Mouse (Mus musculus): Measurements from ENCODE around the gene Tcte1. TPM values are rescaled to one million over a fixed set of nuclear protein-coding genes. Genes with fewer than 3 reads are reported as not detected.

The Tcte1 gene
- polyA plus RNA-seq (2014; fragmentation: Illumina TruSeq; extraction: RNeasy Lipid Tissue Mini Kit (QIAGEN cat#74804); ENCODE audit: low read depth, low replicate concordance): 4.0 TPM

DNA sequence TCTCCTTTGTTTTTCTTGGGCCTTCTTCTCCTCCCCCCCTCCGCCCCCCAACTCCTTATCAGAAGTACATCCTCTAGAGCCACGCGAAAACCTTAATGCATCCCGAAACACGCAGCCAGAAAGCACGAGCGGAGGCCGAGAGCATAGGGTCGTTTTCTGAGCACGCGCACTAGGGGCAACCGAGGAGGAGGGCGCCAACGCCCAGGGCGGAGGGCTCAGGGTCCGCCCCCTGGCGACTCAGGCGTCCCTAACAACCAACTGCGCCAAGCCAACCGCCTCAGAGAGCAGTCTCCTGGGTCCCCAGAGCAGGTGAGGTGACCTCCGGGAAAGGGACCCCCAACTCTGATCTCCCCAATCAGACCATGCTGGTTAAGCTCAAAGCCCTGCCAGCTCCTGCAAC is at the start of gene Tcte1:
Gene Tcte1, plus strand, starts transcription at position 172 of the 400 bp plus-strand sequence.

GRCm38 (mm10) chr17:45474669-45475465 is 48.4 kb upstream of the Tcte1 start, which contains the start of gene Spats1:
Gene Spats1, minus strand, starts transcription at chr17:45475415.

DNA sequence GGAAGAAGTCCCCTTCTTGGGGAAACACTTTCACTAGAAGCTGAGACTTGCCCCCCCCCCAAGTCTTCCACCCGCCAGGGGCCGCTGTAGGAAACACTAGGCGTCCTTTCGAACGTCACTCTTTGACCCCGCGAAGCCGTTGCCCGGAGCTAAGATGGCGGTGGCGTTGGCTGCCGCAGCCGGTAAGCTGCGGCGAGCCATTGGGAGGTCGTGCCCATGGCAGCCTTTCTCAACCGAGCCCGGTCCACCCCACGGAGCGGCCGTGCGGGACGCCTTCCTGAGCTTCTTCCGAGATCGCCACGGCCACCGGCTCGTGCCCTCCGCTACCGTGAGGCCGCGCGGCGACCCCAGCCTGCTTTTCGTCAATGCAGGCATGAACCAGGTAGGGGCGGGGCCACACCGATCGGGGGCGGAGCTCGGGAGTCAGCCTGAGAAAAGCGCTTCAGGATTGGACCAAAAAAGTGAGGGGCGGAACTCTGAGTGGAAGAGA is 16.5 kb upstream of the Tcte1 start, which contains the start of gene Aars2:
Gene Aars2, plus strand, starts transcription at position 142 of the 490 bp plus-strand sequence.

DNA sequence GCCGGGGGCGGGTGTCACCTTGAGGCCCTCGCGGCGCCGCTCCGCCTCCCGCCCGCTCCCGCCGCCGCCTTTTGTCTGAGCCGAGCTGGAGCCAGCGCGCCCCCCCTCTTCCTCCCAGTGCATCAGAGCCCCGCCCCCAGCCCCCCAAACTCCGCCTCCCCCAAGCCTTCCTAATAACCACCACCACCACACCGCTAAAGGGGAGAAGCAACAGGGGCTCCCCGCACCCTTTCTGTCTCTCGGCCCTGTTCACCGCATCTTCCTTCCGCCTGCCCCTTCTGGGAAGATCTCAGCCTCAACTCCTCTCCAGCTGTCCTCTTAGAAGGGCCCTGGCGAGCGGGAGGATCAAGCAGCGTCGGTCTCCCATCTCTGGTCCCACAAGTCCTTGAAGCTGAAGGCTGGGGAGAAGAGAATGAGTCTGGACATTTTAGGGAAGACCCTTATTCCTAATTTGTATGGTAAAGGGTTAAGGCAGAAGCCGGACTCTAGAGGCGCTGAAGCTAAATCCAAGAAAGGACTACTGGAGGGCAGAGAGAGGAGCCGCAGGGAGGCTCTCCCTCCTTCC is 26.5 kb downstream of the Tcte1 start, which contains the start of gene Tmem151b:
Gene Tmem151b, minus strand, starts transcription at position 61 of the 565 bp plus-strand sequence.

DNA sequence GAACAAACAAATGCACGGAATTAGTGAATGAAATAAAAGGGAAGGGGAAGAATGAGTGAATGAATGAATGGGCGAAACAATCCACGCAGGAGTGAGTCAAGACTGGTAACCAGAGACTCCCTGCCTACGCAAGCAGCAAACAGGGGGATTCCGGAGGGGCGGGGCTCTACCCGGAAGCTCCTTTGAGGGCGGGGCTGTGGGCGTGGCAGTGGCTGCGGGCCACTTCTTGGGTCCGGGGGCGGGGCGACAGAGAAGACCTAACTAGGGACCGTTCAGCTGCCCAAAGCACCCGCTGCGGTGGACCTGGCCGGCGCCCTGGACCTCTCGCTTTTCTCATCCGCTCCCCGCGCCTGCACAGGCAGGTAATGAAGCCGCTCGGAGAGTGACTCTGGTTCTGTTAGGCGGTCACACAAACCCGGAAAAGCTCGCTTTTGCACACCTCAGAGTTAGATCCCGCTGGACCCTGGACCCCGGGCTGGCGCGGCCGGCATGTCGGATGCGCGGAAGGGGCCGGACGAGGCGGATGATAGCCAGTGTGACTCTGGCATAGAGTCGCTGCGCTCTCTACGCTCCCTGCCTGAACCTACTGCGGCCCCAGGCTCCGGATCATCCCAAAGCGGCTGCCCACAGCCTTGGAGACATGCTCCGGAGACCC is 32.3 kb downstream of the Tcte1 start, which contains the start of gene Nfkbie:
Gene Nfkbie, plus strand, starts transcription at position 252 of the 655 bp plus-strand sequence.

DNA sequence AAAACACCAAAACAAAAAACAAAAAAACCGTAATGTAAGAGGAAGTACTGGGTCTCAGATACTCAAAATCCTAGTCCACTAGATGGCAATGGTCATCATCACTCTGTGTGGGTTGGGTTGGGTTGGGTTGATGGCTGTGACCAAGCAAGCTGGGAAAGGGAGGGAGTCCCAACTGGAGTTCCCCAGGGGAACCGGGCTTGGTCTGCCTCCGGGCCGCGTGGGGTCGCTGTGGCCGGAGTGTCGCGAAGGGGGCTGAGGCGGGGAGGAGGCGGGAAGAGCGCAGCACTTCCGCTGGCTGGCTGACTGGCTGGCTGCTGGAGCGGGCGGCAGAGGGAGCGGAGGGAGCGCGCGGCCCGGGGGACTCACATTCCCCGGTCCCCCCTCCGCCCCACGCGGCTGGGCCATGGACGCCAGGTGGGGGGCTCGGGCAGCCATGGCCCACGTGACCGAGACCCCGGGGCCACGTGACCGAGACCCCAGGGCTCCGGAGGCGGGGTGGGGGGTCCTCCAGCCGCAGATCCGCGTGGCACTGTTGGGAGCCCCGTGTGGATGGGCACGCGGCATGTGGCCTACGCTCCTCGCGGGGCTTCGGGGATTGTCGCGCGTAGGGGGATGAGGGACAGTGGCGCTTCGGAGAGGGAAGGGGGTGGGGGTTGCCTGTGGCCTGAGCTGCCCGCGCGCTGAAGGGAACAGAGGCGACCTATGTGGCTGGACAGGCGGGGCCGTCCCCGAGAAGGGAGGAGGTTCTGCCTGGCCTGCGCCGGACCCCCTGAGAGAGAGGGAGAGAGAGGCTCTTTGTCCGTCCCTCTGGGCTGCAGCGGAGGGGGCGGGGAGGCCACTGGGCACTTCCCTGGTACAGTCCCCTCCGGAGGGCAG is 40.7 kb downstream of the Tcte1 start, which contains the start of gene Slc35b2:
Gene Slc35b2, plus strand, starts transcription at position 220 of the 876 bp plus-strand sequence.

DNA sequence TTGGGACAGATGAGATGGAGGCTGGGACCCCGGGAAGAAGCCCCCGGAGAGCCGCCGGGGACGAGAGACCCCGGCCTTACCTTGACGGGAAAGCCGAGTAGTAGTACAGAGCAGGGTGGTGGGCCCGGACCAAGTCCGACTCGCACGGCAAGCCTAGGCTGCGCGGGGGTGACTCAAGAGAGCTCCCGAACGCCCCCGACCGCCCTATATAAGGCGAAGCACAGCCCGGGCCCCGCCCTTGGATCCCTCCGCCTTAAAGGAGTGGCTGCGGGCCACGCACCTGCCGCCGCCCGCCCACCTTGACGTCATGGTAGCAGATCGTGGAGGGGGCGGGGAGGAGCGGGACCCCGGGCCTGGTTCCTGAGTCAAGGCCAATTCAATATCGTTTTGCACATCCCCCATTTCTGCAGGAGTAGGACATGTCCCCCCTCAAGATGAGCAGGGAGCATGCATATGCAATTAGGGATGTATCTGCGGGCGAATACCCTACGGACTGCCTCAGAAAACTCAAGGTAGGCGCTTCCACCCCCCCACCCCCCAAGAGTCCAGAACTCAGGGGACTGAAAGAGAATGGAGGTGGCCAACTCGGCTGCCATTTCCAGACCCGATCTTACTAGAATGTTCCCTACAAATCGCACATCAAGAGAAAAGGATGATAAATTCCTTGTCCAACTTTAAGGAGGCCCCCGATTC is 50.0 kb downstream of the Tcte1 start, which contains the start of gene Hsp90ab1:
Gene Hsp90ab1, minus strand, starts transcription at position 185 of the 693 bp plus-strand sequence.

Other genes with a start within 250 kb of the Tcte1 start
- 36.2 TPM for gene Cdc5l, start 89.7 kb upstream of the Tcte1 start, polyA plus RNA-seq (2014; fragmentation: Illumina TruSeq; extraction: RNeasy Lipid Tissue Mini Kit (QIAGEN cat#74804); ENCODE audit: low read depth, low replicate concordance)
- gene Spats1, start 48.0 kb upstream of the Tcte1 start, polyA plus RNA-seq (2014; fragmentation: Illumina TruSeq; extraction: RNeasy Lipid Tissue Mini Kit (QIAGEN cat#74804); ENCODE audit: low read depth, low replicate concordance): 0.66 TPM
- 6.2 TPM for gene Aars2, start 16.6 kb upstream of the Tcte1 start, polyA plus RNA-seq (2014; fragmentation: Illumina TruSeq; extraction: RNeasy Lipid Tissue Mini Kit (QIAGEN cat#74804); ENCODE audit: low read depth, low replicate concordance)
- gene Tmem151b, start 26.2 kb downstream of the Tcte1 start, polyA plus RNA-seq (2014; fragmentation: Illumina TruSeq; extraction: RNeasy Lipid Tissue Mini Kit (QIAGEN cat#74804); ENCODE audit: low read depth, low replicate concordance): 0.81 TPM
- gene Nfkbie, start 32.3 kb downstream of the Tcte1 start, polyA plus RNA-seq (2014; fragmentation: Illumina TruSeq; extraction: RNeasy Lipid Tissue Mini Kit (QIAGEN cat#74804); ENCODE audit: low read depth, low replicate concordance): 6.0 TPM
- gene Slc35b2, start 40.4 kb downstream of the Tcte1 start, polyA plus RNA-seq (2014; fragmentation: Illumina TruSeq; extraction: RNeasy Lipid Tissue Mini Kit (QIAGEN cat#74804); ENCODE audit: low read depth, low replicate concordance): 59.7 TPM
- gene Hsp90ab1, start 49.8 kb downstream of the Tcte1 start, polyA plus RNA-seq (2014; fragmentation: Illumina TruSeq; extraction: RNeasy Lipid Tissue Mini Kit (QIAGEN cat#74804); ENCODE audit: low read depth, low replicate concordance): 844 TPM
- gene Slc29a1, start 76.2 kb downstream of the Tcte1 start, polyA plus RNA-seq (2014; fragmentation: Illumina TruSeq; extraction: RNeasy Lipid Tissue Mini Kit (QIAGEN cat#74804); ENCODE audit: low read depth, low replicate concordance): 69.4 TPM
- gene Mymx, start 78.7 kb downstream of the Tcte1 start, polyA plus RNA-seq (2014; fragmentation: Illumina TruSeq; extraction: RNeasy Lipid Tissue Mini Kit (QIAGEN cat#74804); ENCODE audit: low read depth, low replicate concordance): not detected
- gene Capn11, start 135.9 kb downstream of the Tcte1 start, polyA plus RNA-seq (2014; fragmentation: Illumina TruSeq; extraction: RNeasy Lipid Tissue Mini Kit (QIAGEN cat#74804); ENCODE audit: low read depth, low replicate concordance): 0.37 TPM
- gene Mrpl14, start 162.9 kb downstream of the Tcte1 start, polyA plus RNA-seq (2014; fragmentation: Illumina TruSeq; extraction: RNeasy Lipid Tissue Mini Kit (QIAGEN cat#74804); ENCODE audit: low read depth, low replicate concordance): 73.1 TPM
- gene Tmem63b, start 163.5 kb downstream of the Tcte1 start, polyA plus RNA-seq (2014; fragmentation: Illumina TruSeq; extraction: RNeasy Lipid Tissue Mini Kit (QIAGEN cat#74804); ENCODE audit: low read depth, low replicate concordance): 39.0 TPM
- 2.7 TPM for gene 1600014C23Rik, start 210.4 kb downstream of the Tcte1 start, polyA plus RNA-seq (2014; fragmentation: Illumina TruSeq; extraction: RNeasy Lipid Tissue Mini Kit (QIAGEN cat#74804); ENCODE audit: low read depth, low replicate concordance)